Comparison of ENCODE assay signal across 9 mouse cellular contexts in genomic region chr16:64899084-64899483, GRCm38 (mm10). TPM values are rescaled to one million over a fixed set of nuclear protein-coding genes. Genes with fewer than 3 reads are reported as not detected.
DNase-seq lines count a peak whose midpoint lies in the region; ATAC-seq and TF ChIP-seq lines count a peak whose summit lies in the region.
"Had no signal": no experiment of that assay in that cellular context is flagged by ENCODE, and none has a peak within 500 bp of the region (broad histone marks: within the 10 kb centered on the region; RNA-seq: fewer than 3 reads in every experiment).

No protein-coding gene starts in this region.

- H3K27ac ChIP-seq in hindbrain, postnatal 0 days, result no peak overlapping the region
- no peak overlapping the region for H3K27ac ChIP-seq in hindbrain, embryonic 11.5 days (ENCODE audit: low read depth, low read length)
- no peak overlapping the region for H3K27ac ChIP-seq in lung, postnatal 0 days (ENCODE audit: low read length)

- no peaks in the 10 kb centered on the region for H3K36me3 ChIP-seq in hindbrain, postnatal 0 days (ENCODE audit: insufficient read depth, low read length)
- H3K36me3 ChIP-seq in hindbrain, embryonic 11.5 days (ENCODE audit: control insufficient read depth, insufficient read depth, low read length), result no peaks in the 10 kb centered on the region
- no peaks in the 10 kb centered on the region for H3K36me3 ChIP-seq in lung, postnatal 0 days (ENCODE audit: insufficient read depth, low read length)

- no peaks in the 10 kb centered on the region for H3K9me3 ChIP-seq in hindbrain, postnatal 0 days (ENCODE audit: low read length)
- H3K9me3 ChIP-seq in hindbrain, embryonic 11.5 days (ENCODE audit: control insufficient read depth, low read length), result no peaks in the 10 kb centered on the region
- no peaks in the 10 kb centered on the region for H3K9me3 ChIP-seq in lung, postnatal 0 days (ENCODE audit: low read length)
- H3K9me3 ChIP-seq: megakaryocyte, embryonic 14.5 days had no signal

- H3K4me3 ChIP-seq in hindbrain, postnatal 0 days (ENCODE audit: low read length), result no peak overlapping the region
- H3K4me3 ChIP-seq in hindbrain, embryonic 11.5 days (ENCODE audit: low read depth, low read length), result no peak overlapping the region
- H3K4me3 ChIP-seq in lung, postnatal 0 days (ENCODE audit: low read depth, low read length), result no peak overlapping the region
- H3K4me3 ChIP-seq: megakaryocyte, embryonic 14.5 days had no signal

- H3K9ac ChIP-seq in hindbrain, postnatal 0 days (replicated peaks; ENCODE audit: low read length), result no peak overlapping the region
- no peak overlapping the region for H3K9ac ChIP-seq in hindbrain, embryonic 11.5 days (ENCODE audit: low read depth, low read length)
- no peak overlapping the region for H3K9ac ChIP-seq in lung, postnatal 0 days (replicated peaks; ENCODE audit: low read depth)

- peak; percentile 6; the same call in 1 of the 2 replicates for TF ChIP-seq CTCF in hindbrain, postnatal 0 days (IDR thresholded peaks at IDR 0.05; ENCODE audit: low read depth)
- peak; percentile 64 for TF ChIP-seq CTCF in lung, postnatal 0 days (IDR thresholded peaks at IDR 0.05)

- ATAC-seq in hindbrain, postnatal 0 days, result no peak
- no peak for ATAC-seq in hindbrain, embryonic 11.5 days (ENCODE audit: low FRiP score)
- no peak for ATAC-seq in lung, postnatal 0 days

- 82% methylated on average over 2 of the region's 2 CpGs for WGBS in hindbrain, postnatal 0 days
- WGBS in hindbrain, embryonic 11.5 days, result 79% methylated on average over 2 of the region's 2 CpGs
- 44% methylated on average over 2 of the region's 2 CpGs for WGBS in lung, postnatal 0 days

- no peaks in the 10 kb centered on the region for H3K27me3 ChIP-seq in hindbrain, postnatal 0 days (ENCODE audit: insufficient read depth, low read length)
- H3K27me3 ChIP-seq in hindbrain, embryonic 11.5 days (ENCODE audit: control insufficient read depth, insufficient read depth, low read length), result no peaks in the 10 kb centered on the region
- no peaks in the 10 kb centered on the region for H3K27me3 ChIP-seq in lung, postnatal 0 days (replicated peaks; ENCODE audit: insufficient read depth, low read length)
- H3K27me3 ChIP-seq: megakaryocyte, embryonic 14.5 days had no signal

- DNase-seq in hindbrain, postnatal 0 days (ENCODE audit: low spot score), result no peak
- no peak for DNase-seq in hindbrain, embryonic 11.5 days (ENCODE audit: low spot score)
- DNase-seq in CD4-positive helper T cell, adult 2 months (ENCODE audit: low read depth, low spot score), result peak; percentile 53
- peak; percentile 42 for DNase-seq in T-cell, adult 2 months (ENCODE audit: low spot score)
- DNase-seq in lung, postnatal 0 days (ENCODE audit: low spot score), result peak; percentile 32
- DNase-seq in yolk sac, embryonic 10.5 days (ENCODE audit: low spot score), result no peak
- DNase-seq in frontal cortex, postnatal 10 days (ENCODE audit: low spot score in 2 of 2), result no peak
- DNase-seq in frontal cortex, postnatal 25 days (ENCODE audit: low spot score in 2 of 2), result no peak

- no peaks in the 10 kb centered on the region for H3K4me1 ChIP-seq in hindbrain, postnatal 0 days (ENCODE audit: insufficient read depth, low read length)
- H3K4me1 ChIP-seq in hindbrain, embryonic 11.5 days (replicated peaks; ENCODE audit: control insufficient read depth, insufficient read depth, low read length), result no peaks in the 10 kb centered on the region
- no peaks in the 10 kb centered on the region for H3K4me1 ChIP-seq in lung, postnatal 0 days (ENCODE audit: insufficient read depth, low read depth, low read length)

- H3K4me2 ChIP-seq in hindbrain, postnatal 0 days (ENCODE audit: low read depth, low read length), result no peak overlapping the region
- no peak overlapping the region for H3K4me2 ChIP-seq in hindbrain, embryonic 11.5 days (replicated peaks; ENCODE audit: low read depth, low read length)
- H3K4me2 ChIP-seq in lung, postnatal 0 days (replicated peaks; ENCODE audit: low read depth, low read length), result no peak overlapping the region

- no peak for TF ChIP-seq EP300 in lung, postnatal 0 days (IDR thresholded peaks at IDR 0.05)

RNA-seq across cellular contexts. Expression of gene Cggbp1, which starts 47.3 kb away (rescaled TPM):
- total RNA-seq in hindbrain, postnatal 0 days (2014; rRNA removed), result 53.0 and 54.4 TPM in 2 replicates
- polyA plus RNA-seq in hindbrain, postnatal 0 days (2015; fragmentation: Nextera tagmentation; extraction: Ambion mirVana), result 46.2 and 47.1 TPM in 2 replicates
- 109 and 125 TPM in 2 replicates for polyA plus RNA-seq in hindbrain, embryonic 11.5 days (2014; fragmentation: Nextera tagmentation; extraction: Ambion mirVana)
- polyA plus RNA-seq in lung, postnatal 0 days (2015; fragmentation: Nextera tagmentation; extraction: Ambion mirVana), result 45.8 and 53.6 TPM in 2 replicates

RNA-seq across cellular contexts. Expression of gene Zfp654, which starts 47.6 kb away (rescaled TPM):
- 7.3 and 9.4 TPM in 2 replicates for total RNA-seq in hindbrain, postnatal 0 days (2014; rRNA removed)
- polyA plus RNA-seq in hindbrain, postnatal 0 days (2015; fragmentation: Nextera tagmentation; extraction: Ambion mirVana), result 2.6 and 3.0 TPM in 2 replicates
- polyA plus RNA-seq in hindbrain, embryonic 11.5 days (2014; fragmentation: Nextera tagmentation; extraction: Ambion mirVana), result 7.6 and 9.6 TPM in 2 replicates
- 3.7 and 4.1 TPM in 2 replicates for polyA plus RNA-seq in lung, postnatal 0 days (2015; fragmentation: Nextera tagmentation; extraction: Ambion mirVana)

Comparison
In these comparisons a context has a peak if more than half of its experiments do, and no peak if none do; other contexts are left out.
1. DNase-seq: peak in CD4-positive helper T cell, adult 2 months (single experiment), T-cell, adult 2 months (single experiment) and lung, postnatal 0 days (single experiment); none in hindbrain, postnatal 0 days (single experiment), hindbrain, embryonic 11.5 days (single experiment), yolk sac, embryonic 10.5 days (single experiment), frontal cortex, postnatal 10 days (0 of 2) and frontal cortex, postnatal 25 days (0 of 2).